Mouse (Mus musculus) cortical plate, adult 2 months (tissue): ENCODE results near the gene Itgb1.

Experiments
- CTCF ChIP-seq: fragments of 200-500 bp; IDR thresholded peaks from 2 replicates; pipeline ENCODE4 v1.5.1; 2011; ENCODE audit warnings: mild to moderate bottlenecking, control low read depth, low read length; ENCODE audit not compliant: insufficient read depth; ENCODE audit errors: extremely low read depth
- POLR2A ChIP-seq: fragments of 200-500 bp; IDR thresholded peaks from 2 replicates; pipeline ENCODE4 v1.6.1; 2011; ENCODE audit warnings: mild to moderate bottlenecking, low read length, control low read depth; ENCODE audit not compliant: insufficient read depth; ENCODE audit errors: extremely low read depth

GRCm38 (mm10) chr8:128704376-128704775, 18.9 kb downstream of the Itgb1 start:
- no peak for TF ChIP-seq POLR2A
- TF ChIP-seq CTCF = no peak
